Comparison of ENCODE assay signal across 22 mouse cellular contexts in the genomic region with DNA sequence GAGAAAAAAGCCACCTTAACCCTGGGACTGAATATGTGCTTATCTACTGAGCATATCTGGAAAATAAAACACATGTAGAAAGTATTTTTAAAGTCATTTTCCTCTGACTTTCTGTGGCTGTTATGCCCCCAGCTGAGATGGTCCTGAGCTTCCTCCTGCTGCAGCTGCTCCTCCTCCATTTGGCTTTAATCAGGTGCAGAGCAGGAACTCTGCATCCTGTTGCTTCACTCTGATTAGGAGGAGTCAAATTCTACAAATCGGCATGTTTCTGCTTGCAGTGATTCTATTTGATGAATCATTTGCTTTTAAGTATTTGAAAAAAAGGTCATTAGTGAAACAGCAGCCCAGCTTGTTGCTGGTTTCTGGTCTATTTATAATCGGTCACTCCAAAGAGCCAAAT.
DNase-seq lines count a peak whose midpoint lies in the region; ATAC-seq and TF ChIP-seq lines count a peak whose summit lies in the region.
"Had no signal": no experiment of that assay in that cellular context is flagged by ENCODE, and none has a peak within 500 bp of the region (broad histone marks: within the 10 kb centered on the region; RNA-seq: fewer than 3 reads in every experiment).

No protein-coding gene starts in this region.

- H3K9ac ChIP-seq in heart, postnatal 0 days (replicated peaks; ENCODE audit: low read depth, low read length) = no peak overlapping the region
- no peak overlapping the region for H3K9ac ChIP-seq in stomach, postnatal 0 days (ENCODE audit: low read length)
- H3K9ac ChIP-seq: embryonic facial prominence, embryonic 12.5 days; forebrain, embryonic 15.5 days; hindbrain, embryonic 14.5 days; limb, embryonic 13.5 days; lung, embryonic 15.5 days; midbrain, embryonic 12.5 days had no signal

- no peak overlapping the region for H3K4me2 ChIP-seq in heart, postnatal 0 days (ENCODE audit: low read depth, low read length)
- H3K4me2 ChIP-seq in stomach, postnatal 0 days (replicated peaks; ENCODE audit: low read depth) = no peak overlapping the region
- H3K4me2 ChIP-seq: embryonic facial prominence, embryonic 12.5 days; forebrain, embryonic 15.5 days; heart, embryonic 11.5 days; hindbrain, embryonic 14.5 days; limb, embryonic 13.5 days; liver, embryonic 11.5 days; lung, embryonic 15.5 days; midbrain, embryonic 12.5 days had no signal

- no peak overlapping the region for H3K27ac ChIP-seq in heart, postnatal 0 days (ENCODE audit: low read depth)
- no peak overlapping the region for H3K27ac ChIP-seq in stomach, postnatal 0 days (replicated peaks)
- H3K27ac ChIP-seq: embryonic facial prominence, embryonic 12.5 days; forebrain, embryonic 10.5 days; forebrain, embryonic 15.5 days; hindbrain, embryonic 14.5 days; limb, embryonic 13.5 days; lung, embryonic 15.5 days; midbrain, embryonic 12.5 days had no signal

- no peaks in the 10 kb centered on the region for H3K36me3 ChIP-seq in heart, postnatal 0 days (replicated peaks; ENCODE audit: control insufficient read depth, insufficient read depth, low read length)
- no peaks in the 10 kb centered on the region for H3K36me3 ChIP-seq in stomach, postnatal 0 days (ENCODE audit: control insufficient read depth, insufficient read depth, low read length)
- H3K36me3 ChIP-seq: embryonic facial prominence, embryonic 12.5 days; forebrain, embryonic 10.5 days; forebrain, embryonic 15.5 days; limb, embryonic 13.5 days; lung, embryonic 15.5 days; midbrain, embryonic 12.5 days had no signal

- 13% methylated on average over 2 of the region's 2 CpGs for WGBS in heart, postnatal 0 days
- 22% methylated on average over 2 of the region's 2 CpGs for WGBS in stomach, postnatal 0 days

- DNase-seq in heart, postnatal 0 days (ENCODE audit: low spot score) = no peak
- DNase-seq in heart, postnatal 25 days (ENCODE audit: low spot score) = no peak
- DNase-seq in MEL-GATA-1-ER (ENCODE audit: extremely low read depth, low read depth) = peak; percentile 19
- peak; percentile 16 for DNase-seq in brain, adult 2 months (ENCODE audit: low read depth, low spot score)
- no peak for DNase-seq in layer of hippocampus, postnatal 10 days (ENCODE audit: low spot score in 2 of 2)
- no peak for DNase-seq in stomach, postnatal 0 days (ENCODE audit: low spot score)
- DNase-seq: cerebellum, adult 8-10 months; cerebellum, postnatal 25 days; gastrocnemius, postnatal 14 days; kidney, adult 9 months; kidney, postnatal 25 days had no signal

- 0 out of 2 replicates have a peak, but pooled peaks have one; percentile 23 for TF ChIP-seq EP300 in heart, postnatal 0 days (IDR thresholded peaks at IDR 0.05; ENCODE audit: low read depth)
- TF ChIP-seq EP300 in stomach, postnatal 0 days (optimal IDR thresholded peaks at IDR 0.05) = no peak

- H3K9me3 ChIP-seq in heart, postnatal 0 days (replicated peaks; ENCODE audit: control insufficient read depth, low read length) = no peaks in the 10 kb centered on the region
- H3K9me3 ChIP-seq in stomach, postnatal 0 days (ENCODE audit: control insufficient read depth, low read length) = no peaks in the 10 kb centered on the region
- H3K9me3 ChIP-seq: embryonic facial prominence, embryonic 12.5 days; forebrain, embryonic 10.5 days; forebrain, embryonic 15.5 days; limb, embryonic 13.5 days; lung, embryonic 15.5 days; midbrain, embryonic 12.5 days had no signal

- H3K4me1 ChIP-seq in heart, postnatal 0 days (ENCODE audit: control insufficient read depth, insufficient read depth) = no peaks in the 10 kb centered on the region
- H3K4me1 ChIP-seq in stomach, postnatal 0 days (replicated peaks; ENCODE audit: control insufficient read depth, insufficient read depth) = no peaks in the 10 kb centered on the region
- H3K4me1 ChIP-seq: embryonic facial prominence, embryonic 12.5 days; lung, embryonic 15.5 days; midbrain, embryonic 12.5 days had no signal

- intact Hi-C loops in heart, postnatal 25 days (cut with DNase I) = no loop called here

- H3K27me3 ChIP-seq in heart, postnatal 0 days (ENCODE audit: control insufficient read depth, insufficient read depth, low read length) = no peaks in the 10 kb centered on the region
- no peaks in the 10 kb centered on the region for H3K27me3 ChIP-seq in stomach, postnatal 0 days (ENCODE audit: control insufficient read depth, insufficient read depth, low read length)
- H3K27me3 ChIP-seq: CH12.LX; embryonic facial prominence, embryonic 12.5 days; forebrain, embryonic 15.5 days; limb, embryonic 13.5 days; lung, embryonic 15.5 days; midbrain, embryonic 12.5 days had no signal

- no peak overlapping the region for H3K4me3 ChIP-seq in heart, postnatal 0 days (ENCODE audit: low read depth, low read length)
- no peak overlapping the region for H3K4me3 ChIP-seq in stomach, postnatal 0 days (ENCODE audit: low read depth, low read length)
- H3K4me3 ChIP-seq: embryonic facial prominence, embryonic 12.5 days; forebrain, embryonic 10.5 days; forebrain, embryonic 15.5 days; limb, embryonic 13.5 days; lung, embryonic 15.5 days; midbrain, embryonic 12.5 days had no signal

- ATAC-seq in heart, postnatal 0 days (ENCODE audit: insufficient read depth, low read depth) = no peak
- ATAC-seq in stomach, postnatal 0 days (ENCODE audit: low FRiP score, low TSS enrichment) = no peak
- ATAC-seq: forebrain, embryonic 15.5 days; intestine, postnatal 0 days had no signal

- no peak for TF ChIP-seq CTCF in heart, postnatal 0 days (IDR thresholded peaks at IDR 0.05; ENCODE audit: low read depth)
- no peak for TF ChIP-seq CTCF in stomach, postnatal 0 days (IDR thresholded peaks at IDR 0.05; ENCODE audit: low read depth)

Comparison
In these comparisons a context has a peak if more than half of its experiments do, and no peak if none do; other contexts are left out.
1. DNase-seq: peak in MEL-GATA-1-ER (single experiment) and brain, adult 2 months (single experiment); none in heart, postnatal 0 days (single experiment), heart, postnatal 25 days (single experiment), layer of hippocampus, postnatal 10 days (0 of 2) and stomach, postnatal 0 days (single experiment).